Mouse (Mus musculus) heart, postnatal 0 days (tissue): ENCODE results near the gene Soat1. TPM values are rescaled to one million over a fixed set of nuclear protein-coding genes. Genes with fewer than 3 reads are reported as not detected.

Experiments
- ATAC-seq: fragments of 200-750 bp; cut with Nextera tagmentation; 2 replicates; pipeline ENCODE4 v1.8.0; 2017; ENCODE audit warnings: low read depth, moderate number of reproducible peaks, moderate library complexity; ENCODE audit not compliant: insufficient read depth
- DNase-seq: peaks from one replicate; pipeline ENCODE4 v3.0.0-alpha.2; 2016; ENCODE audit warnings: low spot score
- H3K27ac ChIP-seq: fragments of 300-500 bp; sonication (generic); 2 replicates; pipeline ENCODE4 v1.5.1; 2014; ENCODE audit warnings: low read depth, mild to moderate bottlenecking
- H3K27me3 ChIP-seq: fragments of 300-500 bp; sonication (generic); 2 replicates; pipeline ENCODE4 v1.6.1; 2014; ENCODE audit warnings: low read length, mixed read lengths; ENCODE audit not compliant: control insufficient read depth, insufficient read depth
- H3K36me3 ChIP-seq: fragments of 300-500 bp; sonication (generic); replicated peaks from 2 replicates; pipeline ENCODE4 v1.6.1; 2014; ENCODE audit warnings: low read length, mixed read lengths; ENCODE audit not compliant: control insufficient read depth, insufficient read depth
- H3K4me1 ChIP-seq: fragments of 300-500 bp; sonication (generic); 2 replicates; pipeline ENCODE4 v1.6.1; 2014; ENCODE audit warnings: antibody characterized with exemption; ENCODE audit not compliant: control insufficient read depth, insufficient read depth
- H3K4me2 ChIP-seq: fragments of 300-500 bp; sonication (generic); 2 replicates; pipeline ENCODE4 v1.6.1; 2014; ENCODE audit warnings: low read depth, mild to moderate bottlenecking, low read length, moderate library complexity
- H3K4me3 ChIP-seq: fragments of 300-500 bp; sonication (generic); 2 replicates; pipeline ENCODE4 v1.5.1; 2014; ENCODE audit warnings: low read depth, low read length
- H3K9ac ChIP-seq: fragments of 300-500 bp; sonication (generic); replicated peaks from 2 replicates; pipeline ENCODE4 v1.6.1; 2014; ENCODE audit warnings: low read depth, low read length, mixed read lengths
- H3K9me3 ChIP-seq: fragments of 300-500 bp; sonication (generic); replicated peaks from 2 replicates; pipeline ENCODE4 v1.6.1; 2016; ENCODE audit warnings: low read length; ENCODE audit not compliant: control insufficient read depth
- CTCF ChIP-seq: IDR thresholded peaks from 2 replicates; pipeline ENCODE4 v1.5.1; 2016; ENCODE audit warnings: antibody characterized with exemption, control low read depth, low read depth
- EP300 ChIP-seq: IDR thresholded peaks from 2 replicates; pipeline ENCODE4 v1.6.1; 2016; ENCODE audit warnings: antibody characterized with exemption, low read depth
- WGBS: fragments of 180-500 bp; shearing (Covaris S2); extraction: QIAGEN DNeasy Blood & Tissue Kit; methylation state at CpG from one replicate; pipeline ENCODE4 v1.1.7; 2014; 5-methylcytosine and 5-hydroxymethylcytosine counted together
- polyA plus RNA-seq: library from polyadenylated mRNA; unstranded; fragments of >200 nt; fragmentation: Nextera tagmentation; extraction: Ambion mirVana; gene quantifications from 2 replicates; pipeline ENCODE4 v1.2.1, GENCODE M21; 2015
- total RNA-seq: library from RNA; depleted of rRNA; stranded (reverse); fragments of >200 nt; gene quantifications from 2 replicates; pipeline ENCODE4 v1.2.3, GENCODE M21; 2014; ENCODE audit warnings: low replicate concordance

Gene Soat1
- total and polyA plus RNA-seq, 2 experiments from 2014 or later: 8.6 to 47.3 TPM

DNA sequence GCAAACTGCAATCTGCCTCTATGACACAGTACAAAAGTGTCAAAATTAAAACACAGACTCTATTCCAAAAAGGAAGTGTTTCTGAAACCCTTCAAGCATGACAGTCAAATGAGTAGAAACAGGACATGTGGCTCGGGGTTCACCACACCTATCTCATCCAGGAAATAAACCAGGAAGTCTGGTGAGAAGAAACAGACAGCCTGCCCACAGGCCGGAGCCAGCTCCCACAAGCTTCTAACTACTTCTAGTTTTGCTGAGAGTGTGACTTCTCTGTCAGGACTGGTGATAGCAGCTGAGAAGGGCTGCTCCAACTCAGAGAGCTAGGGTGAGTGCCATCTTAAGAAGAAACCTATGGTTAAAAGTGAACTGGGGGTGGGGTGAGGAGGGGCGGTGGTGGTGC lies 14.4 kb downstream of the Soat1 start:
- TF ChIP-seq EP300 (no peak), CTCF (no peak)
- H3K27me3 ChIP-seq: no peaks in the 10 kb centered on the region
- DNase-seq (peak; percentile 34), ATAC-seq (0 out of 2 replicates have a peak, but pooled peaks have one; percentile 14)
- no peak overlapping the region for H3K4me2 ChIP-seq
- WGBS: 51% methylated on average over 3 of the region's 3 CpGs
- H3K4me1 ChIP-seq: no peaks in the 10 kb centered on the region
- no peak overlapping the region for H3K27ac ChIP-seq
- no peaks in the 10 kb centered on the region; the same call in 1 of the 2 replicates for H3K36me3 ChIP-seq
- H3K4me3 ChIP-seq: no peak overlapping the region
- H3K9me3 ChIP-seq: no peaks in the 10 kb centered on the region
- H3K9ac ChIP-seq: no peak overlapping the region

DNA sequence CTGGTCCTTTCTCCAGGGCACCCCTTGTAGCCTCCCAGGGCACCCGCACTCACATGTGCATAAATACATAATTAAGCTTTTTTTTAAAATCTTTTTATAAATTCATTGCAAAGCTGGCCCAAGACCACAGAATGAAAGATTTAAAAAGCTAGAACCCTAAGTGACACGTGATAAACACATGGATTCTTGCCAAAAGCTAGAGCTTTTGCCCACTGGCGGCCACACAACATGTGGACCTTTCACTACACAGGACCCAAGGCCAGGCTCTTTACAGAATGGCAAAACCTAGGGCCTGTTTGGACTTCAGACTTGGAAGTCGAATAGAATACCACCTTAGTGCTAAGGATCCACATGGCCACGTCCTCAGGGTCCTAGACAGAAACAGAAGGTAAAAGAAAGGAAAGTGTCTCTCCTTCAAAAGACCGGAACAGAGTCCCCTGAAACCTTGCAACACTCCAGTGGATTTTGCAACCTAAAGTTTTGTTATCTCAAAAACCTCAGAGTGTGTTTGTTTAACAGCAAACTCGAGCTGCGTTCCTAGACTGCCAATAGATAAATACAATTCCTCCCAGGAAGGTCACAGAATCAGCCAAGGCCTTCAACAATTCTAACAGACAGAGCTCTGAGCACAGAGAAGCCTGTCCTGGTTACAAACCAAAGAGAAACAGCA lies 15.6 kb downstream of the Soat1 start:
- H3K4me3 ChIP-seq: no peak overlapping the region
- no peaks in the 10 kb centered on the region for H3K9me3 ChIP-seq
- no peaks in the 10 kb centered on the region for H3K4me1 ChIP-seq
- no peaks in the 10 kb centered on the region for H3K27me3 ChIP-seq
- H3K27ac ChIP-seq: no peak overlapping the region
- no peak for DNase-seq
- no peak overlapping the region for H3K9ac ChIP-seq
- 53% methylated on average over 8 of the region's 8 CpGs for WGBS
- TF ChIP-seq CTCF (no peak), EP300 (no peak)
- no peak overlapping the region for H3K4me2 ChIP-seq
- no peaks in the 10 kb centered on the region; the same call in 1 of the 2 replicates for H3K36me3 ChIP-seq
- ATAC-seq: no peak

DNA sequence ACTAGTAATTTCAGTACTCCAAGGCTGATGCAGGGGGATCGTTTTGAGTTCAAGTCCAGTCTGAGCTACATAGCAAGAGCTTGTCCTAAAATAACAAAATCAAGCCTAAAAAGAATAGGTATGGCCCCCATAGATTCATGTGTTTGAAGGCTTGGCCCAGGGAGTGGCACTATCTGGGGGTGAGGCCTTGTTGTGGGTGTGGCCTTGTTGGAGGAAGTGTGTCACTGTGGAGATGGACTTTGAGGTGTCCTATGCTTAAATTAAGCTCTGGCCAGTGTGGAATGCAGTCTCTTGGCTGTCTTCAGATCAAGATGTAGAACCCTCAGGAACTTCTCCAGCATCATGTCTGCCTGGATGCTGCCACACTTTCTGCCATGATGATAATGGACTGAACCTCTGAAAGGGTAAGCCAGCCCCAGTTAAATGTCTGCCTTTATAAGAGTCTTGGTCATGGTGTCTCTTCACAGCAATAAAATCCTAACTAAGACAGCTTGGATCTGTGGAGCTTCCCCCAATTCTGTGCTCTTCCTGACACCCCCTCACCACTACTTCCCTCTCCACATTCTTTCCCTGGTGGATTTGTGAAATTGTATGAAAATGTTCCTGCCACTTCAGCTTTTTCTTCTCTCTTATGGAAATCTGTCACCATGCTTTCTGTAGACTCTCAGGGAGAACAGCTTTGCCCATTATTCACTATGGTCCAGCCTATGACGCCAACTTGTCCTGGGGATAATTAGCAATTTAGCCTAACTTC lies 18.9 kb downstream of the Soat1 start:
- no peak for TF ChIP-seq EP300
- no peak for TF ChIP-seq CTCF
- H3K27ac ChIP-seq: no peak overlapping the region

DNA sequence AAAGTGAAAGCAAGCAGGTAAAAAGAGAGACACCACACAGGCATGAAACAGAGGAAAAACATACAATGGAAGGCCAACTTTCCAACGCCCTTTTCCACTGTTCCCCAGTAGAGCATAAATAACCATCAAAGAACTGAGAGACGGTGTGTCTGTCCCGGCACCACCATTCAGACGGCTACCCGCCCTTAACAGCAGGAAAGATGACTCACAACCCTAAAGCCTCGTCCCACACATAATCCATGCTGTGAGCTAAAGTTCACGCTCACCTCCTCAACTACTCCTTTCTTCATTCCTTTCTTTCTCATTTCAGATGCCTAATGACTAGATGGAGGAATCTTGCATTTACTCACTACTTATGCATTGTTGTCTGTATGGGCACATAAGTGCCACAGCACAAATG lies 19.7 kb downstream of the Soat1 start:
- Histone ChIP-seq H3K9me3 (no peaks in the 10 kb centered on the region), H3K9ac (no peak overlapping the region), H3K27ac (peak overlapping the region; percentile 20; the same call in 1 of the 2 replicates), H3K4me2 (no peak overlapping the region), H3K4me3 (no peak overlapping the region), H3K27me3 (no peaks in the 10 kb centered on the region), H3K36me3 (no peaks in the 10 kb centered on the region; the same call in 1 of the 2 replicates), H3K4me1 (no peaks in the 10 kb centered on the region)
- no peak for DNase-seq
- no peak for TF ChIP-seq CTCF
- TF ChIP-seq EP300: no peak
- ATAC-seq: 0 out of 2 replicates have a peak, but pooled peaks have one; percentile 30
- WGBS: 56% methylated on average over 7 of the region's 7 CpGs

More for the DNA sequence above, 18.9 kb downstream of the Soat1 start:
- Histone ChIP-seq H3K9ac (no peak overlapping the region), H3K9me3 (no peaks in the 10 kb centered on the region), H3K36me3 (no peaks in the 10 kb centered on the region; the same call in 1 of the 2 replicates), H3K4me3 (no peak overlapping the region), H3K27me3 (no peaks in the 10 kb centered on the region), H3K4me1 (no peaks in the 10 kb centered on the region), H3K4me2 (no peak overlapping the region)
- no peak for ATAC-seq
- 97% methylated on average over 2 of the region's 2 CpGs for WGBS
- DNase-seq: no peak

DNA sequence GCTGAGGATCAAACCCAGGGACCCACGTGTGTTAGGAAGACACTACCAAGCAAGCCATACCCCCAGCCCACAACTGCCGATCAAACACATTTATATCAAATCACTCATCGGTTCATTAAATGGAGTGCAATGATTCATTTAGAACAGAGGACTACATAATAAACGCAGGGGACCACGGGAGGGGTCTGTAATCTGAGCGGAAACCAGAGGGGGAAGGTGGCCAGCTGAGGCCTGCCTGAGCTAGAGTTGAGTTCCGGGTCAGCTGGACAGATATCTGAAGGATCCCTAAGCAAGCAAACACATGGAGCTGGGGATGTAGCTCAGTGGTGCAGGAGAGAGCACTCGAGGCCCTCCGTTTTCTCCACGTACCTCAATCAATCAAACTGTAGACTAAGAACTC lies 20.3 kb downstream of the Soat1 start:
- no peak overlapping the region for H3K27ac ChIP-seq
- TF ChIP-seq EP300 (no peak), CTCF (no peak)
- WGBS: 74% methylated on average over 10 of the region's 10 CpGs
- H3K4me2 ChIP-seq: no peak overlapping the region
- no peaks in the 10 kb centered on the region for H3K27me3 ChIP-seq
- H3K4me3 ChIP-seq: no peak overlapping the region
- H3K9me3 ChIP-seq: no peaks in the 10 kb centered on the region
- DNase-seq (no peak), ATAC-seq (0 out of 2 replicates have a peak, but pooled peaks have one; percentile 33)
- H3K36me3 ChIP-seq: no peaks in the 10 kb centered on the region; the same call in 1 of the 2 replicates
- H3K9ac ChIP-seq: no peak overlapping the region
- no peaks in the 10 kb centered on the region for H3K4me1 ChIP-seq
